Mouse (Mus musculus) stomach, postnatal 0 days (tissue): ENCODE results near the gene Gna11.

Experiments used
- CTCF ChIP-seq: IDR thresholded peaks from 2 replicates; pipeline ENCODE4 v1.5.1; 2016; ENCODE audit warnings: antibody characterized with exemption, low read depth, mild to moderate bottlenecking, moderate library complexity
- EP300 ChIP-seq: optimal IDR thresholded peaks from 2 replicates; pipeline ENCODE3; 2016; ENCODE audit warnings: antibody characterized with exemption

DNA sequence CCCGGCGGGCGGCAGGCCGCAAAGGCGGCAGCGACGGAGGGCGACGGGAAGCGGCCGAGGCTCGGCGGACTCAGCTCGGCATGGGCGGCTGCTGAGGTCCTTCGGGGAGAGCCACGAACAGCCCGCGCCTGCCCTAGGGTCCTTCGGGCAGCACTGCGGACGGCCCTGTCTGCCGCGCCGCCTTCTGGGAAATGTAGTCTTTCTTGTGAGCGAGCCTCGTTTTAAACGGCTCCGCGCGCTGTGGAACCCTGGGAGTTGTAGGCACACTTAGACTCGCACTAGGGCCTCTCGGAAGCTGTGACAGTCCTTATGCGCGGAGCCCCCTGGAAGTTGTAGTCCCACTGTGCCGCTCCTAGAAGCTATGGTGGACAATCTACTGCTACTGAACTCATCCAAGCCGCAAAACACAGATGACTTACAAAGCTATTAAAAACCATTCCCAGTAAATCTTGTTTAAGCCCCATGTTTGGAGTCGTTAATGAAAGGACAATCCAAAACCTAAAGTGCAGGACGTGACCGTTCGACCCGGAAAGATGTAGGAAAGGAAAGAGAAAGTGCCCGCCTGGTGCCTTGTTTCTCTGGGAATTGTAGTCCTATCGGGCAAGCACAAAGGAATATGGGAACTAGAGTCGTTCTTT is 48.6 kb downstream of the Gna11 start, which contains the start of gene Ncln:
- no peak; the same call in 1 of the 2 replicates for TF ChIP-seq CTCF
- TF ChIP-seq EP300 = peak; percentile 62
